Mouse (Mus musculus) liver, embryonic 14.5 days (tissue): ENCODE measurements around the gene Clcc1. TPM values are rescaled to one million over a fixed set of nuclear protein-coding genes. Genes with fewer than 3 reads are reported as not detected.

Source experiments
- ATAC-seq: fragments of 200-750 bp; cut with Nextera tagmentation; 2 replicates; pipeline ENCODE4 v1.8.0; 2017; ENCODE audit warnings: moderate number of reproducible peaks, mild to moderate bottlenecking, moderate library complexity; ENCODE audit not compliant: insufficient read depth
- DNase-seq, 3 experiments: peaks; one replicate each; pipeline ENCODE4 v3.0.0-alpha.2; 2012 to 2013; ENCODE audit warnings: low read depth in 3 of 3, low spot score in 3 of 3
- H3K27ac ChIP-seq: fragments of 300-500 bp; sonication (generic); 2 replicates; pipeline ENCODE4 v1.5.1; 2014; ENCODE audit warnings: moderate library complexity, mild to moderate bottlenecking, control low read depth, inconsistent platforms
- H3K27me3 ChIP-seq: fragments of 300-500 bp; sonication (generic); 2 replicates; pipeline ENCODE4 v1.6.1; 2014; ENCODE audit warnings: mild to moderate bottlenecking, low read length, moderate library complexity; ENCODE audit not compliant: control insufficient read depth, insufficient read depth
- H3K36me3 ChIP-seq: fragments of 300-500 bp; sonication (generic); replicated peaks from 2 replicates; pipeline ENCODE4 v1.6.1; 2014; ENCODE audit warnings: low read depth; ENCODE audit not compliant: control insufficient read depth, insufficient read depth
- H3K4me1 ChIP-seq, 2 experiments: fragments of 200-500 bp in 1 of 2; fragments of 300-500 bp in 1 of 2; sonication (generic) in 1 of 2; replicated peaks; 2 replicates each; pipeline ENCODE4 v1.6.1; 2012 to 2014; ENCODE audit warnings: antibody characterized with exemption in 1 of 2, inconsistent platforms in 1 of 2, low read length in 1 of 2; ENCODE audit not compliant: control insufficient read depth in 2 of 2, insufficient read depth in 2 of 2
- H3K4me2 ChIP-seq: fragments of 300-500 bp; sonication (generic); 2 replicates; pipeline ENCODE4 v1.6.1; 2014; ENCODE audit warnings: low read depth, mild to moderate bottlenecking, control low read depth, moderate library complexity
- H3K4me3 ChIP-seq, 2 experiments: fragments of 200-500 bp in 1 of 2; fragments of 300-500 bp in 1 of 2; sonication (generic) in 1 of 2; 2 replicates each; pipeline ENCODE4 v1.5.1; 2012 to 2014; ENCODE audit warnings: low read depth in 2 of 2, low read length in 2 of 2, mild to moderate bottlenecking in 2 of 2, control low read depth in 1 of 2, inconsistent platforms in 1 of 2, moderate library complexity in 1 of 2; ENCODE audit not compliant: insufficient read depth in 1 of 2
- H3K9ac ChIP-seq: fragments of 300-500 bp; sonication (generic); replicated peaks from 2 replicates; pipeline ENCODE4 v1.6.1; 2014; ENCODE audit warnings: mild to moderate bottlenecking, control low read depth, moderate library complexity
- H3K9me3 ChIP-seq: fragments of 300-500 bp; sonication (generic); 2 replicates; pipeline ENCODE4 v1.6.1; 2016; ENCODE audit warnings: low read length, mixed read lengths; ENCODE audit not compliant: control insufficient read depth
- CTCF ChIP-seq: IDR thresholded peaks from 2 replicates; pipeline ENCODE4 v1.5.1; 2016; ENCODE audit warnings: antibody characterized with exemption, low read depth, control low read depth
- EP300 ChIP-seq: IDR thresholded peaks from 2 replicates; pipeline ENCODE4 v1.6.1; 2016; ENCODE audit warnings: antibody characterized with exemption, low read depth
- WGBS: fragments of 180-500 bp; shearing (Covaris S2); extraction: QIAGEN DNeasy Blood & Tissue Kit; methylation state at CpG from one replicate; pipeline ENCODE4 v1.1.7; 2014; ENCODE audit not compliant: insufficient replicate concordance; 5-methylcytosine and 5-hydroxymethylcytosine counted together
- polyA plus RNA-seq, 2 experiments: library from polyadenylated mRNA; depleted of rRNA in 1 of 2; stranded (reverse) in 1 of 2; unstranded in 1 of 2; fragments of >200 nt; fragmentation: Nextera tagmentation in 1 of 2; extraction: Ambion mirVana in 1 of 2; gene quantifications; 2 replicates each; pipeline versions ENCODE4 v1.2.1 to v1.2.3; 2012 to 2014

Gene Clcc1
- polyA plus RNA-seq, 2 experiments: 22.7 to 38.5 TPM

DNA sequence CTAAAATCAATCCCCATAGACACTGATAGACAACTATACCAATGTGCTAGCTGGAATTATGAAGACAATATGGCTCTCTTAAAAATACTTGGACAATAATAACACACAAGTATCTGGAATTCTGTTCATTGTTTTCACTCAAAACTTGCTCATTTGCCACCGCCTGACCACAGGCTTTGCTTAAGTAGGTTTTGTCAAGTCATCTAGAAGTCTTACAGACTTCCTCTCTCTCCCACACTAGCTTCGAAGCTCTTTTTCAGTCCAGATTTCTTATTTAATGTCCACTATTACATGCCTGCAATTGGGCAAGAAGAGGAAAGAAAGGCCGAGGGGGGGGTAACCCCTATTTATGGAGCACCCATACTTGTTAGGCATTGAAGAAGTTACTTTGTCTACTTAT lies 74.1 kb downstream of the Clcc1 start:
- Histone ChIP-seq H3K27me3 (no peaks in the 10 kb centered on the region), H3K4me2 (no peak overlapping the region), H3K4me1 (peaks cover 6 to 7% of the 10 kb centered on the region in 2 experiments), H3K9ac (no peak overlapping the region), H3K9me3 (no peaks in the 10 kb centered on the region), H3K36me3 (no peaks in the 10 kb centered on the region), H3K27ac (no peak overlapping the region), H3K4me3 (no peak overlapping the region)
- whole genome bisulfite sequencing: 42% methylated on average over 3 of the region's 3 CpGs
- no peak for DNase-seq
- ATAC-seq: no peak
- no peak for TF ChIP-seq EP300
- no peak for TF ChIP-seq CTCF

Other genes with a start within 250 kb of the Clcc1 start
- gene Celsr2, start 238.4 kb upstream of the Clcc1 start, polyA plus RNA-seq (2012; rRNA removed): 0.38 and 0.64 TPM in 2 replicates
- gene Celsr2, start 238.4 kb upstream of the Clcc1 start, polyA plus RNA-seq (2014; fragmentation: Nextera tagmentation; extraction: Ambion mirVana): 0.22 and 0.27 TPM in 2 replicates
- 23.8 and 39.9 TPM in 2 replicates for gene Sars, start 208.7 kb upstream of the Clcc1 start, polyA plus RNA-seq (2012; rRNA removed)
- gene Sars, start 208.7 kb upstream of the Clcc1 start, polyA plus RNA-seq (2014; fragmentation: Nextera tagmentation; extraction: Ambion mirVana): 76.1 and 81.4 TPM in 2 replicates
- gene 1700013F07Rik, start 119.8 kb upstream of the Clcc1 start, polyA plus RNA-seq (2012; rRNA removed): not detected in 2 replicates
- not detected in 2 replicates for gene 1700013F07Rik, start 119.8 kb upstream of the Clcc1 start, polyA plus RNA-seq (2014; fragmentation: Nextera tagmentation; extraction: Ambion mirVana)
- 0.05 and 0.11 TPM in 2 replicates for gene 5330417C22Rik, start 117.4 kb upstream of the Clcc1 start, polyA plus RNA-seq (2012; rRNA removed)
- gene 5330417C22Rik, start 117.4 kb upstream of the Clcc1 start, polyA plus RNA-seq (2014; fragmentation: Nextera tagmentation; extraction: Ambion mirVana): 0.17 TPM in 1 of 2 replicates, not detected in the other
- gene Tmem167b, start 91.4 kb upstream of the Clcc1 start, polyA plus RNA-seq (2012; rRNA removed): 2.8 and 3.8 TPM in 2 replicates
- gene Tmem167b, start 91.4 kb upstream of the Clcc1 start, polyA plus RNA-seq (2014; fragmentation: Nextera tagmentation; extraction: Ambion mirVana): 12.7 and 13.1 TPM in 2 replicates
- 2.5 and 5.1 TPM in 2 replicates for gene Taf13, start 82.2 kb upstream of the Clcc1 start, polyA plus RNA-seq (2012; rRNA removed)
- gene Taf13, start 82.2 kb upstream of the Clcc1 start, polyA plus RNA-seq (2014; fragmentation: Nextera tagmentation; extraction: Ambion mirVana): 8.8 and 9.2 TPM in 2 replicates
- 1.1 and 1.3 TPM in 2 replicates for gene Wdr47, start 62.6 kb upstream of the Clcc1 start, polyA plus RNA-seq (2012; rRNA removed)
- 1.3 and 2.0 TPM in 2 replicates for gene Wdr47, start 62.6 kb upstream of the Clcc1 start, polyA plus RNA-seq (2014; fragmentation: Nextera tagmentation; extraction: Ambion mirVana)
- gene Gpsm2, start 68.4 kb downstream of the Clcc1 start, polyA plus RNA-seq (2012; rRNA removed): 10.3 and 20.1 TPM in 2 replicates
- 48.6 and 49.4 TPM in 2 replicates for gene Gpsm2, start 68.4 kb downstream of the Clcc1 start, polyA plus RNA-seq (2014; fragmentation: Nextera tagmentation; extraction: Ambion mirVana)
- gene Aknad1, start 85.7 kb downstream of the Clcc1 start, polyA plus RNA-seq (2012; rRNA removed): 0.70 and 0.88 TPM in 2 replicates
- 0.30 and 0.53 TPM in 2 replicates for gene Aknad1, start 85.7 kb downstream of the Clcc1 start, polyA plus RNA-seq (2014; fragmentation: Nextera tagmentation; extraction: Ambion mirVana)
- gene Stxbp3, start 186.6 kb downstream of the Clcc1 start, polyA plus RNA-seq (2012; rRNA removed): 5.9 and 11.6 TPM in 2 replicates
- 16.5 and 18.9 TPM in 2 replicates for gene Stxbp3, start 186.6 kb downstream of the Clcc1 start, polyA plus RNA-seq (2014; fragmentation: Nextera tagmentation; extraction: Ambion mirVana)
- not detected in 2 replicates for gene Fndc7, start 236.1 kb downstream of the Clcc1 start, polyA plus RNA-seq (2012; rRNA removed)
- gene Fndc7, start 236.1 kb downstream of the Clcc1 start, polyA plus RNA-seq (2014; fragmentation: Nextera tagmentation; extraction: Ambion mirVana): not detected in 2 replicates